Mouse (Mus musculus): Measurements from ENCODE around the gene Slc43a1. TPM values are rescaled to one million over a fixed set of nuclear protein-coding genes. Genes with fewer than 3 reads are reported as not detected.
A peak's percentile ranks its signal among the peaks of the same experiment; 100 is the strongest.
"Not testable (repeated sequence)": the region's sequence is repeated elsewhere in the genome, so short reads cannot be mapped to it uniquely, and the experiment has no call there.

The Slc43a1 gene
- polyA plus RNA-seq (2016; fragmentation: Nextera tagmentation; extraction: Ambion mirVana), result 11.4 and 14.4 TPM in 2 replicates

DNA sequence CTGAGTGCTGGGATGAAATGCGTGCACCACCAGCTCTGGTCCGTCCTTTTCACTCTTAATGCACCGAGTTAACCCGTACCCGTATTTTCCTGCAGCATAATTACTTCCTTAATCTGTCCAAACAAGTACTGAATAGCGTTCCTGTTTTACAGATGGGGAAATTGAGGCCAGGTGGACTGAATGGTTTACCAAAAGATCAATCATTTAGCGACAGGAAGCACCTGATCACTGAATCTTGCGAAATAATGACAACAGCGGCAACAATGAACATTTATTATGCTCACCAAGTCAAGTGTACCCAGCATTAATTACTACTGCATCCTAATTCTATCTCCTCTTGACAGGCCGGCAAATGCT, at the start of gene Slc43a1:
Gene Slc43a1, plus strand, starts transcription at position 258 of the 357 bp plus-strand sequence.
- peaks cover 34% of the 10 kb centered on the region for H3K4me1 ChIP-seq
- no peaks in the 10 kb centered on the region for H3K36me3 ChIP-seq (replicated peaks)
- peaks cover 37% of the 10 kb centered on the region for H3K27me3 ChIP-seq
- no peak within 1 kb of the TSS for H3K27ac ChIP-seq
- ATAC-seq (ENCODE audit: low FRiP score), result no peak
- peak within 1 kb of the TSS; percentile 73 for H3K9ac ChIP-seq
- WGBS, result 13% methylated on average over 10 of the region's 10 CpGs
- H3K4me3 ChIP-seq (replicated peaks), result peak within 1 kb of the TSS; percentile 48
- no peaks in the 10 kb centered on the region for H3K9me3 ChIP-seq
- peak within 1 kb of the TSS; percentile 94 for H3K4me2 ChIP-seq

DNA sequence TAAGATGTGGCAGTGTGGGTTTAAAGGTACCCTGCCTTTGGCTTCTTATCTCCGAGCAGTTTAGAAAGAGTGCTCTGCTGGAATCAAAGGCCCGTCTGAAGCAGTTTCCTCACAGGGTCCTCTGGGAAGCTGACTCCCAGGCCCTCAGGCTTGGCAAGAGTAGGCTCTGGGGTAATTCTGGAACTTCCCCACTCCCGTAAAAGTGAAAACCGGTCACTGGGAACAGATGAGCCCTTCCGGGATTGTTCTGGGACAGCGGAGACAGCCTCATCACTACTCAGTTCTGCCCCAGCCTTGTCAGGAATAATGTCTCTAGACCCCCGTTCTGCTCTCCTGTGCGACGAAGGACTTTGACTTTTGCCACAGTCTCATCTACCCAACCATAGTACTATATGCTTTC, 48.2 kb upstream of the Slc43a1 start:
- Histone ChIP-seq H3K4me2 (no peak overlapping the region), H3K9ac (no peak overlapping the region), H3K36me3 (replicated peaks) (no peaks in the 10 kb centered on the region), H3K4me3 (replicated peaks) (no peak overlapping the region), H3K9me3 (0 out of 2 replicates have a peak, but pooled peaks cover 8% of the 10 kb centered on the region), H3K27me3 (0 out of 2 replicates have a peak, but pooled peaks cover 4% of the 10 kb centered on the region), H3K27ac (no peak overlapping the region), H3K4me1 (no peaks in the 10 kb centered on the region)
- 57% methylated on average over 9 of the region's 9 CpGs for WGBS
- no peak for ATAC-seq (ENCODE audit: low FRiP score)

DNA sequence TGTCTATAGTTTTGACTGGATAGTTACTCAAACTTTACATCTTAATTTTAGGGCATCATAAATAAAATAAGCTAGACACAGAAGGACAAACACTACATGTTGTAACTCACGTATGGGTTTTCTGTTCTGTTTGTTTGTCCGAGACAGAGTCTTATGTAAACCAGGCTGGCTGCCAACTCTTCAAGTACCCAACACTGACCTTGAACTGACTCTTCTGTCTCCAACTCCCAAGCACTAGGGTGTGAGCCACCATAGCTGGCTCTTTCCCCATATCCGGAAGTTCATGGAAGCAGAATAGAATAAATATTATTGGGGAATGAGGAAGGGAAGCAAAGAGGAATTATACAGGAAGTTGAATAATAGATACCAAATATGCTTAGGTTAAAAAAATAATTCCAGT, 46.1 kb upstream of the Slc43a1 start:
- H3K4me2 ChIP-seq, result no peak overlapping the region
- no peaks in the 10 kb centered on the region for H3K36me3 ChIP-seq (replicated peaks)
- H3K9ac ChIP-seq, result no peak overlapping the region
- no peaks in the 10 kb centered on the region for H3K4me1 ChIP-seq
- WGBS, result 90% methylated on average over 3 of the region's 3 CpGs
- ATAC-seq (ENCODE audit: low FRiP score), result no peak
- 0 out of 2 replicates have a peak, but pooled peaks cover 12% of the 10 kb centered on the region for H3K9me3 ChIP-seq
- no peak overlapping the region for H3K4me3 ChIP-seq (replicated peaks)
- H3K27me3 ChIP-seq, result 0 out of 2 replicates have a peak, but pooled peaks cover 4% of the 10 kb centered on the region
- H3K27ac ChIP-seq, result no peak overlapping the region

DNA sequence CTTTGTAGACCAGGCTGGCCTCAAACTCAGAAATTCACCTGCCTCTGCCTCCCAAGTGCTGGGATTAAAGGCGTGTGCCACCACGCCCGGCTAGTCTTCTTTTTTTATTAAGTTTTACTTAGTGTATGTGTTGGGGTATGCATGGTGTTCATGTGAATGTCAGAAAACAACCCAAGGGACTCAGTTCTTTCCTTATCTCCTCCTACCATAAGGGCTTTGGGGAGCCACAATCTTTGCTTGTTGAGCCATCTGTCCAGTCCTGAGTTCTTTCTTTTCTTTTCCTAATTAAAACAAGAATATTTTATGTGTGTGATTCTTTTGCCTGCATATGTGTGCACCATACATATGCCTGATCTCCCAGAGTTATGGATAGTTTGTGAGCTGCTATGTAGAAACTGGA, 45.5 kb upstream of the Slc43a1 start:
- WGBS, result 87% methylated on average over 3 of the region's 3 CpGs
- H3K9ac ChIP-seq, result no peak overlapping the region
- no peaks in the 10 kb centered on the region for H3K36me3 ChIP-seq (replicated peaks)
- 0 out of 2 replicates have a peak, but pooled peaks cover 4% of the 10 kb centered on the region for H3K27me3 ChIP-seq
- no peak overlapping the region for H3K27ac ChIP-seq
- H3K4me3 ChIP-seq (replicated peaks), result no peak overlapping the region
- no peak overlapping the region for H3K4me2 ChIP-seq
- no peak for ATAC-seq (ENCODE audit: low FRiP score)
- H3K9me3 ChIP-seq, result 0 out of 2 replicates have a peak, but pooled peaks cover 12% of the 10 kb centered on the region
- H3K4me1 ChIP-seq, result 0 out of 2 replicates have a peak, but pooled peaks cover 4% of the 10 kb centered on the region

DNA sequence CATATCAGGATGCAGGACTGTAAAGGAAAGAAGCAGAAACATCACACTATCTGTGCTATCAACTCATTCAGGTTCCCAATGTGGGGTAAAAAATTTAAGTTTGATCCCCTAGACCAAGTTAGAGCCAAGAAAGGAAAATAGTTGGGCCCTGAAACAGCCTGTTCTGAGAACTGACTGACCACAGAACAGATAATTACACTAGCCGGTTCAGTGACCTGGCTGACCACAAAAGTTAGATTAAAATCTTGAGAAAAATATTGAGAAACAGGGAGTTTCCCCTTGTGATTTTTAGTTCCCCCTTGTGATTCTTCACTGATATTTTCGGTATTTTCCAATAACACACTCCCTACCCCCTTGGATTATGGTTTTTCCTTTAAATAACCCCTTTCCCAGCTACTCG, 44.8 kb upstream of the Slc43a1 start:
- WGBS, result 91% methylated on average over 3 of the region's 3 CpGs

DNA sequence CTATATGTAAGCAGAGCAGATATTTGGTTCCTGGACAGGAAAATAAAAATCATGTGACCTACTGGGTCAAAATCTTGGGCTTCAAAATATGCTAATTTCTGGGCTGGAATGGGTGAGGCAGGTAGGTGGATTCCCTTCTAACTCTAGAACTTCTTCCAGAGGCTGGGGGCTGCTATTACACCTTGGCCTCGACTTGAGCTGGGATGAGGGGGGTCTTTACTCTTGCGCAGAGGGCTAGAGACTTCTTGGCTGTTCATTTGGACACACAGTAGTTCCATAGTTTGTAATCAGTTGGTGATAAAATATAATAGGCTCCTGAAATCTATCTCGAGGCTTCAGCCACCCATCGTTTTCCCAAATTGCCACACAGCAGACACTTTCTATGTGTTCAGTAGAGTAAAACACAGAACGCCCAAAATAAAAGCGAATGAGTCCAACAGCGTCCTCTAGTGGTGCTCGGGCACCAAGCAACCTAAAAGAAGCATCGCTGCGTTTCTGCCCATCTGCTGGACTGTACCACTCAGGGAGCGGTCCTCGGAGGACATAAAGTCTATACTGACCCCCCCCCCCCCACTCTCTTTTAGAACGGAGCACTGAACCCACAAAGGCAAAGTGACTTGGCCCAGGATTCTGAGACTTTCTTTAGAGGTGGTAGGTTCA, 40.7 kb upstream of the Slc43a1 start:
- Histone ChIP-seq H3K4me3 (replicated peaks) (peak overlapping the region; percentile 63), H3K9me3 (0 out of 2 replicates have a peak, but pooled peaks cover 12% of the 10 kb centered on the region), H3K27me3 (0 out of 2 replicates have a peak, but pooled peaks cover 4% of the 10 kb centered on the region), H3K27ac (peak overlapping the region; percentile 61; the same call in 1 of the 2 replicates), H3K4me2 (peak overlapping the region; percentile 99), H3K4me1 (peaks cover 10% of the 10 kb centered on the region), H3K36me3 (replicated peaks) (no peaks in the 10 kb centered on the region), H3K9ac (peak overlapping the region; percentile 60)
- ATAC-seq (ENCODE audit: low FRiP score), result peak; percentile 73
- WGBS, result 9% methylated on average over 13 of the region's 13 CpGs

More for the DNA sequence above, 44.8 kb upstream of the Slc43a1 start:
- Histone ChIP-seq H3K36me3 (replicated peaks) (no peaks in the 10 kb centered on the region), H3K27ac (no peak overlapping the region), H3K4me1 (0 out of 2 replicates have a peak, but pooled peaks cover 5% of the 10 kb centered on the region), H3K4me2 (no peak overlapping the region), H3K9me3 (0 out of 2 replicates have a peak, but pooled peaks cover 12% of the 10 kb centered on the region), H3K4me3 (replicated peaks) (no peak overlapping the region), H3K9ac (no peak overlapping the region), H3K27me3 (0 out of 2 replicates have a peak, but pooled peaks cover 4% of the 10 kb centered on the region)
- no peak for ATAC-seq (ENCODE audit: low FRiP score)

DNA sequence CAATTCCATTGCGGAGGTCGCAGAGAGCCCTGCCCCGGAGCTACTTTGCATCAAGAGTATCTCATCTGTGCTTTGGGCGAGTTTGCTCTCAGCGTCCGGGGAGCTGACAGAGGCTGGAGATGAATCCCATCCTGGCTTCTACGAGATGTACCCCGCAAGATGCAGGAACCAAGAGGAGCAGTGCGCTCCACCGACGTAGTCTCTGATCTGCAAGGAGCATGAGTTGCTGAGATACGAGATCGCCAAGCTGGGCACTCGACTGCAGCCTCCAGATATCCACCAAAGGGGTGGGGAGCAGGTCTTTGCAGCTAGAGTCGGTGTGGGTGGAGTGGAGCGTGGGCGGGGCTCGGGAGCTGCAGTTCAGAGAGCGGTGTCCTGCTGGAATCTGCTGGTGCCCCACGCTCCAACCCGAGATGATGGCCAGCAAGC, 40.1 kb upstream of the Slc43a1 start, which contains the start of gene Ube2l6:
Gene Ube2l6, plus strand, starts transcription at position 336 of the 429 bp plus-strand sequence.
- Histone ChIP-seq H3K4me2 (peak within 1 kb of the TSS; percentile 99), H3K36me3 (replicated peaks) (no peaks in the 10 kb centered on the region), H3K9ac (peak within 1 kb of the TSS; percentile 60), H3K27ac (peak within 1 kb of the TSS; percentile 61), H3K27me3 (0 out of 2 replicates have a peak, but pooled peaks cover 4% of the 10 kb centered on the region), H3K4me1 (peaks cover 10% of the 10 kb centered on the region), H3K4me3 (replicated peaks) (peak within 1 kb of the TSS; percentile 63), H3K9me3 (0 out of 2 replicates have a peak, but pooled peaks cover 12% of the 10 kb centered on the region)
- ATAC-seq (ENCODE audit: low FRiP score), result peak; percentile 73
- WGBS, result under 1% methylated on average over 21 of the region's 21 CpGs

DNA sequence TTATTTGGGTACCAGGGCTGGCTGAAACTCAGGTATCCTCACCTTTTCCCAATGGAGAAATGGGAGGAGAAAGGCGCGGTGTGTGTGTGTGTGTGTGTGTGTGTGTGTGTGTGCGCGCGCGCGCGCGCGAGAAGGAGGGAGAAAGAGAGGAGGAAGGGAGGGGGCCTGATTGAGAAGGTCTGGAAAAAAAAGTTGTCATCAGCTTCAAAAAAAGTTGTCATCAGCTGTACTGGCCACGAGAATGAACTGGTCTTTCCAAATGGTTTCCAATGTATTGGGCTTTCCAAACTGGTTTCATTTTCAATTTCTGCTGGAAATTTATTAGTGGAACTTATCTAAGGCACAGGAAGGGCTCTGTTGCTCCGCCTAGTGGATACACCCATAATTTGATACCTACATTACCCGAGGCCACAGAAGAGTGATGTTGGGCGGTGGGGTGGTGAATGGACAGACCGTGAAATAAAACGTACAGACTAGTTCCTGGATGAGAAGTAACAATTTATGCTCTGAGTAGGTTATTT, 39.5 kb upstream of the Slc43a1 start:
- peak; percentile 68 for ATAC-seq (ENCODE audit: low FRiP score)
- Histone ChIP-seq H3K9ac (peak overlapping the region; percentile 60), H3K9me3 (0 out of 2 replicates have a peak, but pooled peaks cover 12% of the 10 kb centered on the region), H3K4me3 (replicated peaks) (peak overlapping the region; percentile 63), H3K4me2 (peak overlapping the region; percentile 99), H3K27ac (peak overlapping the region; percentile 61), H3K4me1 (peaks cover 10% of the 10 kb centered on the region), H3K27me3 (0 out of 2 replicates have a peak, but pooled peaks cover 4% of the 10 kb centered on the region), H3K36me3 (replicated peaks) (no peaks in the 10 kb centered on the region)
- WGBS, result under 1% methylated on average over 16 of the region's 16 CpGs

DNA sequence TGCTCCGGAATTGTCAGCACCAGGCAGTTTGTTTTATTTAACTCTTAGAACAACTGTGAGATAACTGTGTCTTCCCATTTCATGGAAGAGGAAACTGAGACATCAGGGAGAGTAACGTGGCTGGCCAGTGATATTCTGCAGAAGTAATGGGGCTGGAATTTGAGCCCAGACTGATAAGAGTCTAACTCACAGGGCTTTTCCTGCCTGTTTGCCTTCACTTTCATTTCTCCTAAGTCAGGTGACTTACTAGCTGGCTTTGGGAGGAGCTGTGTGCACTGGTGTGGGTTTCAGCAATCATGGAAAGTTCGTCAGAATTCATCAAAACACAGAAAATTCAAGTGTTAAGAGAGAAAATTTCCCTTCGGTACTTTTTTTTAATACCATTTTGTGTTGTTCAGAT, 38.3 kb upstream of the Slc43a1 start:
- Histone ChIP-seq H3K4me1 (peaks cover 10% of the 10 kb centered on the region), H3K4me3 (replicated peaks) (no peak overlapping the region), H3K36me3 (replicated peaks) (no peaks in the 10 kb centered on the region), H3K27me3 (0 out of 2 replicates have a peak, but pooled peaks cover 4% of the 10 kb centered on the region), H3K9me3 (0 out of 2 replicates have a peak, but pooled peaks cover 5% of the 10 kb centered on the region), H3K27ac (no peak overlapping the region), H3K4me2 (no peak overlapping the region), H3K9ac (no peak overlapping the region)
- 84% methylated on average over 4 of the region's 4 CpGs for WGBS
- ATAC-seq (ENCODE audit: low FRiP score), result no peak

DNA sequence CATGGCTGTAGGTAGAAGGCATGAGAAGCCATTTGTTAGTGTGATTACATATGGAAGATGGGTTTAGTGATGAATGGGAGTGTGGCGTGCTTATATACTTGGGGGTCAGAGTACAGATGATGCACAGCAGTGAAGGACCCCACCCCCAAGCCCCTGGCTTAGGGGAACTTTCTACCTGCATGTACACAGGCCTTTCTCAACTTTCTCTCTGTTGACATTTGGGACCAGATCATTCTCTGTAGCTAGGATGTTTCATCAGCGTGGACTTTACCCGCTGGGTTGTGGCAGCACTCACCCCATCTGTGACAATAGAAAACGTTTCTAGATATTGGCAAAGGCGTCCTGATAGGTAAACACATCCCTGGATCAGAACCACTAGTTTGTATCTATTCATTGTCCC, 37.4 kb upstream of the Slc43a1 start:
- H3K36me3 ChIP-seq (replicated peaks); H3K4me2 ChIP-seq; H3K27me3 ChIP-seq; H3K9me3 ChIP-seq; H3K4me3 ChIP-seq (replicated peaks); H3K27ac ChIP-seq; ATAC-seq (ENCODE audit: low FRiP score); H3K9ac ChIP-seq: not testable (repeated sequence)
- H3K4me1 ChIP-seq, result peaks cover 10% of the 10 kb centered on the region
- 84% methylated on average over 5 of the region's 5 CpGs for WGBS

DNA sequence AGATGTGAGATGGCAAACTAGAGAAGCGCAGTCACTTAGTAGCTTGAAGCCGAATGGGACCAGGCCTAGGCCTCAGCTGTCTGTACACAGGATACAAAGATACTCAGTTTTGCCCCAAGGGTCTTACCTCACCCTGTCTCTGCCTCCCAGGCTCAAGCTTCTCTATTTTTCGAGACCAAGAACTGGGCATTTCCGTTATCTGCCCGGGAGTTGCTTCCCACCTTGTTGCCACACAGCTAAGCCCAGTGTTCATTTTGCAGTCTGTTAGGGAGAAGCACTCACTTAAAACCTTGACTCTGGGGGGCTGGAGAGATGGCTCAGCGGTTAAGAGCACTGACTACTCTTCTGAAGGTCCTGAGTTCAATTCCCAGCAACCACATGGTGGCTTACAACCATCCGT, 34.7 kb upstream of the Slc43a1 start:
- 90% methylated on average over 7 of the region's 7 CpGs for WGBS
- Histone ChIP-seq H3K27me3 (0 out of 2 replicates have a peak, but pooled peaks cover 4% of the 10 kb centered on the region), H3K27ac (no peak overlapping the region)

DNA sequence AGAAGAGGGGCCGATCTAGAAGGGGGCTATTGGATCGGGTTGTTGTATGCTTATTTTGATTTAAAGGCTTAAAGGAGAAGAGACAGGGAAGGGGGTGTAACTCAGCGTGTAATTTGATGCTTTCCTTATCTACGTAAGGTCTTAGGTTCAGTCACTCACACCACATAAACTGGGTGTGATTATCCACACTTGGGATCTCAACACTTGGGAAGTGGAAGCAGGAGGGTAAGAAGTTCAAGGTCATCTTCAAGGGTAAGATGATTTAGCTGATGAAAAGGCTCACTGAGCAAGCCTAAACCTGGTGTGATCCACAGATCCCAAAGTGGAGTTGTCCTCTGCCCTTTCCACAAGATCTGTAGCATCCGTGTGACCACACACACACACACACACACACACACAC, 32.1 kb upstream of the Slc43a1 start:
- H3K4me1 ChIP-seq, result 0 out of 2 replicates have a peak, but pooled peaks cover 10% of the 10 kb centered on the region
- H3K27ac ChIP-seq, result no peak overlapping the region
- H3K36me3 ChIP-seq (replicated peaks), result no peaks in the 10 kb centered on the region
- H3K4me2 ChIP-seq, result no peak overlapping the region
- no peak overlapping the region for H3K9ac ChIP-seq
- ATAC-seq (ENCODE audit: low FRiP score), result no peak
- H3K4me3 ChIP-seq (replicated peaks), result no peak overlapping the region
- no peaks in the 10 kb centered on the region for H3K9me3 ChIP-seq
- WGBS, result 78% methylated on average over 5 of the region's 5 CpGs
- no peaks in the 10 kb centered on the region for H3K27me3 ChIP-seq

More for the DNA sequence above, 34.7 kb upstream of the Slc43a1 start:
- H3K9ac ChIP-seq, result no peak overlapping the region
- H3K4me2 ChIP-seq, result no peak overlapping the region
- H3K9me3 ChIP-seq, result no peaks in the 10 kb centered on the region
- no peak for ATAC-seq (ENCODE audit: low FRiP score)
- peaks cover 5% of the 10 kb centered on the region for H3K4me1 ChIP-seq
- no peak overlapping the region for H3K4me3 ChIP-seq (replicated peaks)
- no peaks in the 10 kb centered on the region for H3K36me3 ChIP-seq (replicated peaks)

Measured in forebrain, embryonic 12.5 days (tissue).